Mouse (Mus musculus) liver, embryonic 14.5 days (tissue): ENCODE data around the gene Vmn1r12.
"Not testable (repeated sequence)": the region's sequence is repeated elsewhere in the genome, so short reads cannot be mapped to it uniquely, and the experiment has no call there.

Source experiments
- CTCF ChIP-seq: IDR thresholded peaks from 2 replicates; pipeline ENCODE4 v1.5.1; 2016; ENCODE audit warnings: antibody characterized with exemption, low read depth, control low read depth
- EP300 ChIP-seq: IDR thresholded peaks from 2 replicates; pipeline ENCODE4 v1.6.1; 2016; ENCODE audit warnings: antibody characterized with exemption, low read depth

DNA sequence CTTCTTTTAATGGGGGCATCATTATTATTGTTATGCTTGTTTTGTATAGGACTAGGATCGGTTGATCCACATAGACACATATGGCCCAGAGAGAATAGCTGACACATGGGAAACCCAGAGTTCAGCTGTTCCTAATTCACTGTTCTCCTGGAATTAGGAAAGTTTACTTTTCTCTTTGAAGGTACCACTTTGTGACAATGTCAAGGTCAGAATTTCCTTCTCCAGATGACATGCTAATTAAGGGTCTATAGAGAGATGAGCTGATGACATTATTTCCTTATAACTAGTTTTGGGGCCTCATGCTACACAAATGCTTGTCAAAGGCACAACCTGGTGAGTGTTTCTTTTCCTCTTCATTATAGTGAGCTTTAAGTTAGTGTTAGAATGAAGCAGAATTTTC is 46.3 kb downstream of the Vmn1r12 start, which contains the start of gene Vmn1r13:
- not testable (repeated sequence) for TF ChIP-seq EP300, CTCF
